Mouse (Mus musculus) limb, embryonic 13.5 days (tissue): Measurements from ENCODE around the gene Sqor. TPM values are rescaled to one million over a fixed set of nuclear protein-coding genes. Genes with fewer than 3 reads are reported as not detected.

Source experiments
- ATAC-seq: fragments of 200-750 bp; cut with Nextera tagmentation; 2 replicates; pipeline ENCODE4 v1.8.0; 2017; ENCODE audit warnings: low read depth, moderate number of reproducible peaks, moderate TSS enrichment; ENCODE audit not compliant: low FRiP score
- H3K27ac ChIP-seq: fragments of 300-500 bp; sonication (generic); 2 replicates; pipeline ENCODE4 v1.5.1; 2015; ENCODE audit warnings: inconsistent platforms, mild to moderate bottlenecking, moderate library complexity
- H3K27me3 ChIP-seq: fragments of 300-500 bp; sonication (generic); 2 replicates; pipeline ENCODE4 v1.6.1; 2015; ENCODE audit warnings: mild to moderate bottlenecking, inconsistent platforms
- H3K36me3 ChIP-seq: fragments of 300-500 bp; sonication (generic); 2 replicates; pipeline ENCODE4 v1.6.1; 2015; ENCODE audit warnings: inconsistent platforms, mild to moderate bottlenecking, moderate library complexity
- H3K4me1 ChIP-seq: fragments of 300-500 bp; sonication (generic); 2 replicates; pipeline ENCODE4 v1.6.1; 2015; ENCODE audit warnings: inconsistent platforms
- H3K4me2 ChIP-seq: fragments of 300-500 bp; sonication (generic); replicated peaks from 2 replicates; pipeline ENCODE4 v1.6.1; 2015; ENCODE audit warnings: inconsistent platforms, mild to moderate bottlenecking, moderate library complexity
- H3K4me3 ChIP-seq: fragments of 300-500 bp; sonication (generic); 2 replicates; pipeline ENCODE4 v1.5.1; 2015; ENCODE audit warnings: moderate library complexity, mild to moderate bottlenecking, inconsistent platforms
- H3K9ac ChIP-seq: fragments of 300-500 bp; sonication (generic); 2 replicates; pipeline ENCODE4 v1.6.1; 2015; ENCODE audit warnings: mild to moderate bottlenecking, inconsistent platforms
- H3K9me3 ChIP-seq: fragments of 300-500 bp; sonication (generic); 2 replicates; pipeline ENCODE4 v1.6.1; 2016; ENCODE audit warnings: inconsistent platforms
- WGBS: fragments of 180-500 bp; shearing (Covaris S2); methylation state at CpG from one replicate; pipeline ENCODE4 v1.1.7; 2015; 5-methylcytosine and 5-hydroxymethylcytosine counted together
- polyA plus RNA-seq: library from polyadenylated mRNA; unstranded; fragments of >200 nt; fragmentation: Nextera tagmentation; extraction: Ambion mirVana; gene quantifications from 2 replicates; pipeline ENCODE4 v1.2.1, GENCODE M21; 2015

The Sqor gene
- polyA plus RNA-seq, 1 experiment from 2014 or later = 4.8 TPM

DNA sequence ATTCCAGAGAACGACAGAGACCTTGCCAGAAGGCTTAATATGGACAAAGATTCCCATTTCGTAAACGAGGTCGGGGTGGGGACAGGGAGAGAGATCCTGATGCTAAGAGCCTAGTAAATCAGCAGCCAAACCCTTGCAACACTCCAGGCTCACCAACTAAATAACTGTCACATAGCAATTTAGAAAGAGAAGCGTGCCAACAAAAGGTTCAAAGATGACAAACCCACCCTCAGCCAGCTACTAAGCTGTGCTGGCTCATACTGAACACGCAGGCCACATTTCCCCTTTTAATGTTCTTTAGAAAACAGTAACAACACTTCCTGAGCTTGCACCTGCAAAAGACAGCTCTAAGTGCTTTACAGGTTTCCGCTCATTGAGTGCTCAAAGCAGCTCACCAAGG is 24.3 kb downstream of the Sqor start:
- WGBS = 75% methylated on average over 7 of the region's 7 CpGs
- H3K4me1 ChIP-seq = no peaks in the 10 kb centered on the region
- H3K4me3 ChIP-seq = no peak overlapping the region
- H3K9ac ChIP-seq = no peak overlapping the region
- H3K4me2 ChIP-seq = no peak overlapping the region
- no peaks in the 10 kb centered on the region for H3K36me3 ChIP-seq
- no peak for ATAC-seq
- H3K9me3 ChIP-seq = no peaks in the 10 kb centered on the region
- H3K27me3 ChIP-seq = no peaks in the 10 kb centered on the region
- no peak overlapping the region for H3K27ac ChIP-seq

DNA sequence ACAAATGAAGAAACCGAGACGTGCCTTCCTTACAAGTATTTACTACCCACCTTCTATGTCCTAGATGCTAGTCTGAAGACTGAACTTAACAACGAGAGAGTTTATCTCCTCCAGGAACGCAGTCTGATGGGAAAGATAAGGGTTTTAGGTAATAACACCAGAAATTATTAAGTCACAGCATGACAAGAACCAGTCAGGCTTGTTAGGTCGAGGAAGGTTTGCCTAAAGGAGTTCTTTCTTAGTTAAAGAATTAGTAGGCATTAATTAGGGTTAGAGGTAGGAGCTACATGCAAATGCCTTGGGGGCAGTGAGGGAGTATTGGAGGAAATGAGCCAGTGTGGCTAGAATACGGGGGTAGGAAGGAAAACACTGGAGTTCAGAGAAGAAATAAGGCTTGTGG is 24.7 kb downstream of the Sqor start:
- Histone ChIP-seq H3K9ac (no peak overlapping the region), H3K27ac (no peak overlapping the region), H3K36me3 (no peaks in the 10 kb centered on the region), H3K27me3 (no peaks in the 10 kb centered on the region), H3K4me3 (no peak overlapping the region), H3K4me2 (no peak overlapping the region), H3K9me3 (no peaks in the 10 kb centered on the region), H3K4me1 (no peaks in the 10 kb centered on the region)
- ATAC-seq = no peak
- 50% methylated on average over 6 of the region's 6 CpGs for WGBS

DNA sequence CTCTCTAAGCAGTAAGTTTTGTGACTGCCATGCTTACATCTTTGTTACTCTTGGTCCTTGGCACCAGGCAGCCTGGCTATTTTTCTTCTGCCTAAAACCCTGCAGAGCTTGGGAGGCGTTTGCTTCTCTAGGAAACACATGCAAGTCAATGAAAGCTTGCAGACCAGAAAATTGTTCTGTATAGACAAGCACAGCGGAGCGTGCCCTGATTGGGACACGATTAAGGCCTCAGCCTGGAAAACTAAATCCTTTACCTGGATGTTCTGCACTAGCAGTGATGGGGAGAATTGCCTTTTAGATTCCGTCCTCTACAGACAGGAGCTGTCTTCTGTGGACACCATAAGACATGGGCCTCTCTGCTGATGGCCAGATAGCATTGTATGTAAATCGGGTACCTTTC is 39.4 kb downstream of the Sqor start:
- no peak for ATAC-seq
- Histone ChIP-seq H3K36me3 (no peaks in the 10 kb centered on the region), H3K4me3 (no peak overlapping the region), H3K9me3 (no peaks in the 10 kb centered on the region), H3K9ac (no peak overlapping the region), H3K27ac (no peak overlapping the region), H3K4me2 (no peak overlapping the region), H3K4me1 (no peaks in the 10 kb centered on the region), H3K27me3 (no peaks in the 10 kb centered on the region)
- 84% methylated on average over 6 of the region's 6 CpGs for WGBS

DNA sequence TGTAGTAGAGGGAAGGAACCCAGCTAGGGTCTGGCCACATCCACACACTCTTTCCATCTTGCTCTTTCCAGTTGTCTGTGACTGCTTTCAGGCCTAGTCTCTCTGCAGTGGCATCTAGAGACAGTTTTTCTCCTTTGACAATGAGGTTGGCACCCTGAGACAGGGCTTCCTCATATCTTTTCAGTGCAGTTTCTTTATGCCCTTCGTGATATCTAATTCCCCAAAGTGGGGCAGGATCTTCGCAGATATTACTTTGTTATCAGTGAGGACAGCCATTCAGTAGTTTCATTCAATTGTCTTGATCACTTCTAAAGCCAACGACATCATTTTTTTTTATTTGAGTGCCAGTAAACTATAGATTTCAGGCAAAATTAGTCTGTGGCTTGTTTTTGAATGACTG is 41.0 kb downstream of the Sqor start:
- Histone ChIP-seq H3K27me3 (no peaks in the 10 kb centered on the region), H3K4me3 (no peak overlapping the region), H3K4me1 (no peaks in the 10 kb centered on the region), H3K36me3 (no peaks in the 10 kb centered on the region), H3K9ac (no peak overlapping the region), H3K4me2 (no peak overlapping the region), H3K27ac (no peak overlapping the region), H3K9me3 (no peaks in the 10 kb centered on the region)
- ATAC-seq = no peak
- 86% methylated on average over 3 of the region's 3 CpGs for WGBS

DNA sequence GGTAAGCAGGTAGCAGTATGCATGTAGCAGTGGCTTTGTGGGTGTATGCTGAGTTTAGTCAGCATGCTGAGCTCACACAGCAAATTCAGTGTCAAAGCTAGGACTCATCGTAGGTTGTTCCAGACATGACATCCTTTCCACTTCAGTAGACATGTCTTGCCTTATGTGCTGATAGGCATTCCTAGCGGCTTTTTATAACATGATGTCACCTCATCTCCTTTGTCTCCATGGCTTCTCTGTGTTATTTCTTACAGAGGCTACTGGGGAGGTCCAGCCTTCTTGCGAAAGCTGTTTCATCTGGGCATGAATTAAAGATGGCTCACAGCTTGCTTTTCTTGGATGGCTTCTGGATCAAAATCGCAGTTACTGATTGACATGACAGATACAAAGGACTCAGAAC is 44.0 kb downstream of the Sqor start:
- H3K9ac ChIP-seq = no peak overlapping the region
- H3K4me3 ChIP-seq = no peak overlapping the region
- H3K27me3 ChIP-seq = no peaks in the 10 kb centered on the region
- H3K27ac ChIP-seq = no peak overlapping the region
- no peaks in the 10 kb centered on the region for H3K4me1 ChIP-seq
- WGBS = 90% methylated on average over 4 of the region's 4 CpGs
- no peaks in the 10 kb centered on the region for H3K9me3 ChIP-seq
- H3K36me3 ChIP-seq = no peaks in the 10 kb centered on the region
- H3K4me2 ChIP-seq = no peak overlapping the region
- no peak for ATAC-seq

DNA sequence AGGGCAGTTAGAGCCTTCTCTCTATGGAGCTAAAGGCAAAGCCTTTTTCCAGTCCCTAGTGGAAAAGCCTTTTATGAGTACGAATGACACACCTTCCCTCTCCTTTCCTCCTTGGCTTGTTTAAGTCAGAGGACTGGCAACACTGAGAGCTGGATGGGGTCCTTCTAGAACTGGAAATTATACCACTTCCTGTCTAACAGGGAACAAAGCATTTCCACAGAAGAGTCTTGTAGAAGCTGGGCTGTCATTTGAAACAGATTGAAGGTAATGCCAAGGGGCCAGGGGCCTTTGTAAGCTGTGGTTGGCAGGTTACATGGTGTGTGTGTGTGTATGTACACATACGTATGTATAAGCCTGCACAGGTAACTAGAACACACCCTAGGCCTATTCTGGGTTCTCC is 51.9 kb downstream of the Sqor start:
- no peaks in the 10 kb centered on the region for H3K9me3 ChIP-seq
- H3K4me1 ChIP-seq = no peaks in the 10 kb centered on the region
- WGBS = 88% methylated on average over 2 of the region's 2 CpGs
- no peak overlapping the region for H3K4me3 ChIP-seq
- no peak overlapping the region for H3K4me2 ChIP-seq
- H3K36me3 ChIP-seq = no peaks in the 10 kb centered on the region
- H3K27ac ChIP-seq = no peak overlapping the region
- ATAC-seq = no peak
- no peaks in the 10 kb centered on the region for H3K27me3 ChIP-seq
- H3K9ac ChIP-seq = no peak overlapping the region

DNA sequence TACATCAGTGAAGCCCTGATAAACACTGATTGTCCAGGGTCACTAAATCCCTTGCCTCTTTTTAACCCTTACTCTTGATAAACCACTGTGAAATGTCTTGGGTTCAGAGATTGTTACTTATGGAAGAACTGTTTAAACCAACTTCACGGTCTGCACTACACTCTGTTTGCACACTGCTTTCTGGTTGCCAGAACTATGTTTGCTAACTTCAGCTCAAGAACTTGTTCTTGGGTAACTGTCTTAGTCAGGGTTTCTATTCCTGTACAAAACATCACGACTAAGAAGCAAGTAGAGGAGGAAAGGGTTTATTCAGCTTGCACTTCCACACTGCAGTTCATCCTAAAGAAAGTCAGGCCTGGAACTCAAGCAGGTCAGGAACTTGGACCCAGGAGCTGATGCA is 56.2 kb downstream of the Sqor start:
- no peak overlapping the region for H3K27ac ChIP-seq
- H3K9ac ChIP-seq = no peak overlapping the region
- no peaks in the 10 kb centered on the region for H3K9me3 ChIP-seq
- H3K4me3 ChIP-seq = no peak overlapping the region
- 65% methylated on average over 2 of the region's 2 CpGs for WGBS
- no peaks in the 10 kb centered on the region for H3K27me3 ChIP-seq
- H3K4me2 ChIP-seq = no peak overlapping the region
- ATAC-seq = no peak
- H3K4me1 ChIP-seq = no peaks in the 10 kb centered on the region; the same call in none of the 2 replicates
- H3K36me3 ChIP-seq = no peaks in the 10 kb centered on the region

DNA sequence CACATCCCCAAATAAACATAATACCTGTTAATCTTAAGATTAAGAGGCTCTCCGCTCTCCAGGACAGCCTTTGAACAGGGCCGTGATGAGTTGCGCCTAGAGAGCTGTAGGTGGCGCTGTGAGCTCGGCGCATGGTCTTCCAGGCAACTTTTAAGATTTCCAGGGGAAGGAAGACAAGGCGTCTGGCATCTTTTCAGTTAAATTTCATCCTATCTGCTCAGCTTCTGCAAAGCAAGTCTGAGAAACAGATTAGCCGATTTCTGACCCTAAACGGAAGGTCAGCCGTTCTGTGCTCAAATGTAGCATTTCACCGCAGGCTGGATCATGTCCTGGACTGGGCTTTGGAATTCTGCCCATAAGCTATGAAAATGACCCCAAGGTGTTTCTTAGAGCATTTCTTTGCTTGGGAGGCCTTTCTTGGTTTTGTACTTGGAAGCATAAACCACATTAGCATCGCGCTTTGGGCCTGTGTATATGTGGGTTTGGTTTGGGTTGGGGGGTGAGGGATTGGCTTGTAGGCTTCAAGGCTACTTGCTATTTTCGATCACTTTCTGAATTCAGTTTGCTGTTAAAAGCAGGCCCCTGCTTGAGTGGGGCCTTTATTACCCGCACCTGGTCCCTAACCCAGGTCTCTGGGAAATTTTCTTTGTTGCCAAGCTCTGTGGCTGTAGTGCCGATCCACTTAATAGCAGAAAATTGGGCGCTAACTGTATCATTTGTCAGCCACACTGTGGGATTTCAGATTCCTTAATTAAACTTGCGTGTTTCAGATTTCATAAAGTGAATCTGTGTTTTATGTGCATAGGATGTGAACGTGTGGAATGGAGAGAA is 60.6 kb downstream of the Sqor start:
- Histone ChIP-seq H3K27me3 (no peaks in the 10 kb centered on the region), H3K9ac (no peak overlapping the region), H3K4me3 (no peak overlapping the region), H3K36me3 (no peaks in the 10 kb centered on the region), H3K27ac (peak overlapping the region; percentile 28; the same call in 1 of the 2 replicates), H3K9me3 (no peaks in the 10 kb centered on the region), H3K4me2 (peak overlapping the region; percentile 46), H3K4me1 (no peaks in the 10 kb centered on the region; the same call in none of the 2 replicates)
- 27% methylated on average over 19 of the region's 19 CpGs for WGBS
- peak; percentile 77 for ATAC-seq

DNA sequence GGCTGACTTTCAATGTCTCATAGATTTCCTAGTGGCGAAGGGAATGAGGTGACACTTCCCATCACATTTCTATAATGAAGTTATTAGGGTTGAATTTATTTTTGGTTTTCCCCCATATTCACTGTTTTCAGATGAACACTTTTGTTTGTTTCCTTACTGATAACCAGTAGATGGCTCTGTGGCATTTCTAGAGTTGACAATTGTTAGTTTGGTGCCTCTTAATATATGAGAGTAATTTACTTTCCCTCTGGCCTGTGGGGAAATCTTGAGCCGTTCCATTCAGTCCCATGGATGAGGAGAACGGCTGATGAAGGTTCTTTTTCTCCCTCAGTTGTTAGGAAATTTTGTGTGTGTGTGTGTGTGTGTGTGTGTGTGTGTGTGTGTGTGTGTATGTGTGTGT is 61.3 kb downstream of the Sqor start:
- Histone ChIP-seq H3K4me2 (no peak overlapping the region), H3K4me3 (no peak overlapping the region), H3K9ac (no peak overlapping the region), H3K4me1 (no peaks in the 10 kb centered on the region; the same call in none of the 2 replicates), H3K27me3 (no peaks in the 10 kb centered on the region), H3K9me3 (no peaks in the 10 kb centered on the region), H3K36me3 (no peaks in the 10 kb centered on the region), H3K27ac (no peak overlapping the region)
- WGBS = 39% methylated on average over 3 of the region's 3 CpGs
- no peak for ATAC-seq

DNA sequence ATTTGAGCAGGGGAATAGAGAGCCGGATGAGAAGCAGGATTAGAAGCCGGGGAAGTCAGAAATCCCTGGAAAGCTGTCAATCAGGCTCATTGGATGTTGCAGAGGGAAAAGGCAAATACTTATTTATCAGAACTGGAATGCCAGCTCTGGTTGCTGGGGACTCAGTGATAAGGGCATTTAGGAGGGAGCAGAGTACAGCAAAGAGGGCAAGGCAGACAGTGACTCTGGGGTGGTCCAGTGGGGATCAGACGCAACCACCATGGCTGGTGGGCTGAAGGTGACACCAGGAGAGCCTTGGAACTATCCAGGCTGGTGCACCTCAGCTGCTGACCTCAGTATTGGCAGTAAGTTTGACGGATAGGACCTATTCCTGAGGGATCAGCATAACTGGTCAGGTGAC is 89.6 kb downstream of the Sqor start:
- Histone ChIP-seq H3K27me3 (no peaks in the 10 kb centered on the region), H3K9ac (no peak overlapping the region), H3K4me3 (no peak overlapping the region), H3K36me3 (no peaks in the 10 kb centered on the region), H3K27ac (no peak overlapping the region), H3K4me1 (no peaks in the 10 kb centered on the region), H3K4me2 (no peak overlapping the region), H3K9me3 (no peaks in the 10 kb centered on the region)
- no peak for ATAC-seq
- 63% methylated on average over 4 of the region's 4 CpGs for WGBS

DNA sequence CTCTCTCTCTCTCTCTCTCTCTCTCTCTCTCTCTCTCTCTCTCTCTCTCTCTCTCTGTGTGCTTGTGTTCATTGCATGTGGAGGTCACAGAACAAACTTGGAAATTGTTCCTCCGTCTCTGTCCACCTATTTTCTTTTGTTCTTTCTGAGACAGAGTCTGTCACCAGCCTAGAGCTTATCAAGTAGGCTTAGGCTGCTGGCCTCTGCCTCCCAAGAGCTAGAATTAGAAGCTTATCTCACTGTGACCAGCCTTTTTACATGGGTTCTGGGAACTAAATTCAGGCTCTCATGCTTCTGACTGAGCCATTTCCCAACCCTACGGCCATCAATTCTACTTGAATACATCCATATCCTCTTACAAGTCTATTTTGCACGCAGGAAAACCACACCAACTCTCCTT is 90.3 kb downstream of the Sqor start:
- Histone ChIP-seq H3K4me1 (no peaks in the 10 kb centered on the region), H3K4me2 (no peak overlapping the region), H3K9me3 (no peaks in the 10 kb centered on the region), H3K36me3 (no peaks in the 10 kb centered on the region), H3K27ac (no peak overlapping the region), H3K27me3 (no peaks in the 10 kb centered on the region), H3K4me3 (no peak overlapping the region), H3K9ac (no peak overlapping the region)
- 87% methylated on average over 3 of the region's 3 CpGs for WGBS
- no peak for ATAC-seq
